Mouse (Mus musculus) megakaryocyte, embryonic 14.5 days (primary cell): Measurements from ENCODE around the gene Baz1b.

Experiments used
- FLI1 ChIP-seq: IDR thresholded peaks from 2 replicates; pipeline ENCODE4 v1.6.1; 2012; ENCODE audit warnings: low read length, inconsistent platforms, mixed read lengths
- GATA1 ChIP-seq: IDR thresholded peaks from 3 replicates; pipeline ENCODE4 v1.6.1; 2012; ENCODE audit warnings: mixed read lengths, low read length, inconsistent platforms, borderline replicate concordance

DNA sequence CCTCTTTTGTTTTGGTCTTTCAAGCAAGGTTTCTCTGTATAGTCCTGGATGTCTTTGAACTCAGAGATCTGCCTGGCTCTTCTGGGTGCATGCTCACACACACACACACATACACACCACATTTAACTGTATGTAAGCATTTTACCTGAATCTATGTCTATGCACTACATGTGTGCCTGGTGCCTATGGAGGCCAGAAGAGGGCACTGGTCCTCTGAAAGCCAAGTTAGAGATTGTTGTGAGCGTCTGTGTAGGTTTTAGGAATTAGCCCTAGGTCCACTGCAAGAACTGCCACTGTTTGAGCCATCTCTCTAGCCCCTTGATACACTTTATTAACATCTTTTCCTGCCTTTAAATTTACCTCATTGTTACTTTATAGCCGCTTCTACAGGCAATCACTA is 51.8 kb downstream of the Baz1b start:
- TF ChIP-seq GATA1, result no peak
- no peak for TF ChIP-seq FLI1
